Mouse (Mus musculus) liver, adult 2 months (tissue): ENCODE data around the gene Prrt1. TPM values are rescaled to one million over a fixed set of nuclear protein-coding genes. Genes with fewer than 3 reads are reported as not detected.

Experiments used
- DNase-seq: peaks from one replicate; pipeline ENCODE4 v3.0.0-alpha.2; 2011; ENCODE audit warnings: low read depth, low spot score; ENCODE audit errors: extremely low read depth
- H3K27ac ChIP-seq: fragments of 200-500 bp; replicated peaks from 2 replicates; pipeline ENCODE4 v1.5.1; 2012; ENCODE audit warnings: low read depth, mild to moderate bottlenecking, control low read depth, inconsistent platforms, low read length; ENCODE audit not compliant: insufficient read depth
- H3K27me3 ChIP-seq: fragments of 200-500 bp; 2 replicates; pipeline ENCODE4 v1.6.1; 2012; ENCODE audit warnings: mild to moderate bottlenecking, moderate library complexity, low read length, inconsistent platforms; ENCODE audit not compliant: control insufficient read depth, insufficient read depth
- H3K36me3 ChIP-seq: fragments of 200-500 bp; 2 replicates; pipeline ENCODE4 v1.6.1; 2012; ENCODE audit warnings: low read length, inconsistent platforms; ENCODE audit not compliant: control insufficient read depth, insufficient read depth
- H3K4me1 ChIP-seq: fragments of 200-500 bp; 2 replicates; pipeline ENCODE4 v1.6.1; 2011; ENCODE audit warnings: low read length; ENCODE audit not compliant: control insufficient read depth, insufficient read depth
- H3K4me3 ChIP-seq: fragments of 200-500 bp; 2 replicates; pipeline ENCODE4 v1.5.1; 2011; ENCODE audit warnings: low read depth, mild to moderate bottlenecking, control low read depth, low read length, moderate library complexity; ENCODE audit not compliant: insufficient read depth
- H3K79me2 ChIP-seq: fragments of 200-500 bp; 2 replicates; pipeline ENCODE4 v1.6.1; 2012; ENCODE audit warnings: inconsistent platforms, mild to moderate bottlenecking, low read length, moderate library complexity; ENCODE audit not compliant: control insufficient read depth, insufficient read depth
- H3K9ac ChIP-seq: fragments of 200-500 bp; 2 replicates; pipeline ENCODE4 v1.6.1; 2012; ENCODE audit warnings: low read depth, mild to moderate bottlenecking, control low read depth, inconsistent platforms, low read length
- CTCF ChIP-seq: fragments of 200-500 bp; IDR thresholded peaks from 2 replicates; pipeline ENCODE4 v1.5.1; 2011; ENCODE audit warnings: low read depth, low read length, control low read depth
- POLR2A ChIP-seq: fragments of 200-500 bp; IDR thresholded peaks from 2 replicates; pipeline ENCODE4 v1.6.1; 2011; ENCODE audit warnings: low read length, control low read depth; ENCODE audit not compliant: insufficient read depth; ENCODE audit errors: extremely low read depth
- WGBS: fragments of 180-500 bp; shearing (Covaris S2); methylation state at CpG from one replicate; pipeline ENCODE4 v1.1.7; 2018; 5-methylcytosine and 5-hydroxymethylcytosine counted together
- polyA plus RNA-seq: library from polyadenylated mRNA; depleted of rRNA; stranded (reverse); fragments of >200 nt; gene quantifications from 2 replicates; pipeline ENCODE4 v1.2.3, GENCODE M21; 2012
- total RNA-seq: library from RNA; depleted of rRNA; stranded (reverse); fragments of >200 nt; gene quantifications from 2 replicates; pipeline ENCODE4 v1.2.3, GENCODE M21; 2014

Prrt1 gene
- total and polyA plus RNA-seq, 2 experiments, result 0.32 TPM; not detected in 1

DNA sequence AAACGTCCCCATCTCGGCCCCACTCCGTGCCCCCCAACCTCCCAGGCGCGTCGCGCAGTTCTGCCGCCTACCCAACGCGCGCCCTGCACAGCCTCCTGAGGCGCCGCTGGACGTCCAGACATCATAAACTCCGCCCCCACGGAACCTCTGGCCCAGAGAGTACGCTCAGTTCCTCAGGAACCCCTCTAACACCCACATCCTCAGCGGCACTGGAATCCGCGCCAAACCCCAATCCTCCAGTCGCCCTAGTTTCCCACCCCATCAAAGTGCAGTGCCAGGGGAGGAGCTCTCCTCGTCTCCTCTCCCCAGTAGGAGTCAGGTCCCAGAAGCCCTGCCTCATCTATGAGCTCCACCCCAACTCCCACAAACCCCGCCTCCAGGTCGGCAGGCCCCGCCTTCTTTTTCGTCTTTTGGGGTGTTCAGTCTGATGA, 2.9 kb downstream of the Prrt1 start:
- no peaks in the 10 kb centered on the region for H3K79me2 ChIP-seq
- no peaks in the 10 kb centered on the region for H3K36me3 ChIP-seq
- H3K9ac ChIP-seq, result peak overlapping the region; percentile 6; the same call in 1 of the 2 replicates
- no peak overlapping the region for H3K27ac ChIP-seq
- H3K4me3 ChIP-seq, result peak overlapping the region; percentile 25; the same call in 1 of the 2 replicates
- no peaks in the 10 kb centered on the region for H3K27me3 ChIP-seq
- no peaks in the 10 kb centered on the region for H3K4me1 ChIP-seq
- DNase-seq, result peak; percentile 48
- WGBS, result 7% methylated on average over 26 of the region's 26 CpGs
- TF ChIP-seq POLR2A, result no peak
- no peak for TF ChIP-seq CTCF

GRCm38 (mm10) chr17:34635671-34636070, 6.3 kb downstream of the Prrt1 start:
- Histone ChIP-seq H3K4me3 (no peak overlapping the region), H3K9ac (no peak overlapping the region), H3K4me1 (no peaks in the 10 kb centered on the region), H3K27ac (no peak overlapping the region), H3K27me3 (no peaks in the 10 kb centered on the region), H3K79me2 (no peaks in the 10 kb centered on the region), H3K36me3 (no peaks in the 10 kb centered on the region)
- 77% methylated on average over 2 of the region's 2 CpGs for WGBS
- TF ChIP-seq CTCF (no peak), POLR2A (no peak)
- no peak for DNase-seq

DNA sequence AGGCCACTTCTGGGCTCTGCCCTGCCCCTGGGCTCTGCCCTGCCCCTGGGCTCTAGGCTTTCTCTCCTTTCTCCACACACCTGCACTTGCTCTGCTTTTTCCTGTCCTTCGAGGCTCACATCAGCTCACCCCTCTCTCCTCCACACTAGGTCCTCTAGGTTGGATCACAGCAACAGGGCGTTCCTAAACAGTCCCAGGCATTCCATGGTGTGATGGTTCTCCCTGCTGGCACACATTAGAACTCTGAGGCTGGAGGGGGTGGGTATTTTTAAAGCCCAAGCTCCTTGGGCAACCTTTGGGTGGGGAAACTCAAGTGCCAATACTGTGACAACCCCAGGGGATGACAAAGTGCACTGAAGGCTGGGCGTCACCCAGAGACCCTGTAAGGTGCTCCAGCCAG, 8.1 kb downstream of the Prrt1 start:
- H3K79me2 ChIP-seq, result no peaks in the 10 kb centered on the region
- H3K4me1 ChIP-seq, result no peaks in the 10 kb centered on the region
- peak overlapping the region; percentile 5; the same call in 1 of the 2 replicates for H3K27ac ChIP-seq
- H3K9ac ChIP-seq, result no peak overlapping the region; the same call in 1 of the 2 replicates
- 70% methylated on average over 3 of the region's 3 CpGs for WGBS
- H3K4me3 ChIP-seq, result peak overlapping the region; percentile 28
- TF ChIP-seq CTCF (no peak), POLR2A (no peak)
- no peaks in the 10 kb centered on the region for H3K27me3 ChIP-seq
- DNase-seq, result no peak
- no peaks in the 10 kb centered on the region for H3K36me3 ChIP-seq

DNA sequence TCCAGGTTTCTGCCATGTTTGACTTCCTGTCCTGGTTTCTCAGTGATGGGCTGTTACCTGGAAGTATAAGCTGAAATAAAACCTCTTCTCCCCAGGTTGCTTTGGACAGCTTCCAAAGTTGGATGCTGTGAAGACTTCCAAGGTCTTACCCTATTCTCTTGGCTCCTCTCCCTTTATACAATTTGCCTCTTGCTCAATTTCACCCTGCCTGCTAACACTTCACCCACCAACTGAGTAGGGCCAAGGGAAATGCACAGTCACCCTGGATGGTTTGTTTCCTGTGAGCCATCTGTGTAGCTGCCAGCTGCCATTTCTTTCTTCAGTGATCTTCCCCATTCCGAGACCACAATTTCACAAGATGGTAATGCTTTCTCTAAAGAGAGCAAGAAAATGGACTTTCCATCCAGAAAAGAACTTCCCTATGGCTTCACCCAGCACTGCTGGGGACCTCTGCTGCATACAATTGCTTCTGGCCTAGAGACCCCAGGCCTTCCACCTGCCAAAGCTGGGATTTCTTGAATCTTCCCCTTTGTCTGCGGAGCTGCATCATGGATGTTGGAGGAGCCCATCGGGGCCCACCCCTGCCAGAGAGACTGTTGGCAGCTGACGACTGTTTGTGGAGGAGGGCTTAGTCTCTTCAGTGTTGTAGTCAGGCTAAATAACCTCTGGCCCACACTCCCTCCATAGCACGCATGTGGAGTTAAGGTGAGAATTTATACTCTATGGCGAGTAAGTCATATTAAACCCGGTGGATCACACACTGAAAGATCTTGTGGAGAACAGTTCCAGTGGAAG, 10.3 kb downstream of the Prrt1 start:
- no peaks in the 10 kb centered on the region for H3K27me3 ChIP-seq
- H3K27ac ChIP-seq, result no peak overlapping the region
- WGBS, result 95% methylated on average over 7 of the region's 7 CpGs

GRCm38 (mm10) chr17:34640778-34641601, 11.7 kb downstream of the Prrt1 start:
- Histone ChIP-seq H3K9ac (no peak overlapping the region), H3K27ac (no peak overlapping the region), H3K4me3 (no peak overlapping the region), H3K79me2 (no peaks in the 10 kb centered on the region; the same call in 1 of the 2 replicates), H3K27me3 (no peaks in the 10 kb centered on the region), H3K36me3 (no peaks in the 10 kb centered on the region), H3K4me1 (peaks cover 3% of the 10 kb centered on the region)
- DNase-seq, result no peak
- WGBS, result 70% methylated on average over 11 of the region's 11 CpGs
- TF ChIP-seq CTCF (peak; percentile 20; the same call in 1 of the 2 replicates), POLR2A (no peak)

More for the DNA sequence above, 10.3 kb downstream of the Prrt1 start:
- no peaks in the 10 kb centered on the region for H3K36me3 ChIP-seq
- H3K9ac ChIP-seq, result no peak overlapping the region
- no peak overlapping the region for H3K4me3 ChIP-seq
- DNase-seq, result no peak
- H3K79me2 ChIP-seq, result no peaks in the 10 kb centered on the region
- no peak for TF ChIP-seq CTCF
- H3K4me1 ChIP-seq, result no peaks in the 10 kb centered on the region
